Mouse (Mus musculus) neural tube, embryonic 12.5 days (tissue): ENCODE measurements around the gene Grin2b. TPM values are rescaled to one million over a fixed set of nuclear protein-coding genes. Genes with fewer than 3 reads are reported as not detected.

ENCODE experiments used
- ATAC-seq: fragments of 200-750 bp; cut with Nextera tagmentation; 2 replicates; pipeline ENCODE4 v1.8.0; 2017; ENCODE audit warnings: low read depth, mild to moderate bottlenecking, moderate TSS enrichment, moderate library complexity; ENCODE audit not compliant: low FRiP score
- H3K27ac ChIP-seq: fragments of 300-500 bp; sonication (generic); 2 replicates; pipeline ENCODE4 v1.5.1; 2016
- H3K27me3 ChIP-seq: fragments of 300-500 bp; sonication (generic); replicated peaks from 2 replicates; pipeline ENCODE4 v1.6.1; 2016; ENCODE audit warnings: mild to moderate bottlenecking
- H3K36me3 ChIP-seq: fragments of 300-500 bp; sonication (generic); 2 replicates; pipeline ENCODE4 v1.6.1; 2016; ENCODE audit warnings: mild to moderate bottlenecking
- H3K4me1 ChIP-seq: fragments of 300-500 bp; sonication (generic); 2 replicates; pipeline ENCODE4 v1.6.1; 2016
- H3K4me2 ChIP-seq: fragments of 300-500 bp; sonication (generic); replicated peaks from 2 replicates; pipeline ENCODE4 v1.6.1; 2016; ENCODE audit warnings: mild to moderate bottlenecking
- H3K4me3 ChIP-seq: fragments of 300-500 bp; sonication (generic); 2 replicates; pipeline ENCODE4 v1.5.1; 2016
- H3K9ac ChIP-seq: fragments of 300-500 bp; sonication (generic); 2 replicates; pipeline ENCODE4 v1.6.1; 2016; ENCODE audit warnings: mild to moderate bottlenecking
- H3K9me3 ChIP-seq: fragments of 300-500 bp; sonication (generic); 2 replicates; pipeline ENCODE4 v1.6.1; 2016; ENCODE audit warnings: mild to moderate bottlenecking
- WGBS: fragments of 180-500 bp; shearing (Covaris S2); methylation state at CpG from one replicate; pipeline ENCODE4 v1.1.7; 2016; 5-methylcytosine and 5-hydroxymethylcytosine counted together
- polyA plus RNA-seq: library from polyadenylated mRNA; unstranded; fragments of >200 nt; fragmentation: Nextera tagmentation; extraction: Ambion mirVana; gene quantifications from 2 replicates; pipeline ENCODE4 v1.2.1, GENCODE M21; 2016

The Grin2b gene
- polyA plus RNA-seq, 1 experiment from 2014 or later: 15.4 TPM

DNA sequence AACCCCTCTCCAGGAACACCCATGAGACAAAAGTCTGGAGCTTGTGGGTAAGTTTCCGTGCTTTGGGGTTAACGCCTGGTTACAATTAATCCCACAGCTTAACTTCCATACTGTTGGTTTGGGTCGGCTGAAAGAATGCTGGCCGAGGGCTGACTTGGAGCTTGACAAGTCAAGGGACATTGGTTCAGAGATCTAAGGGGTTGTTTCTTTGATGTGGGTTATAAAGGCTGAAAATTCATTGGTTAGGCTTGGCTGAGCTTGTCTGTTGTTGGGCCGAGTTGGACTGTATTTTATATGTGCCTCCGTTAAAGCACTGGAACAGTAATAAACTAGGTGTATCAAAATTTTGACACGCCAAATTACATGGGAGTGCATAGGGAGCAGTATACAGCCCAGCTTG is 359.6 kb downstream of the Grin2b start:
- 78% methylated on average over 7 of the region's 7 CpGs for WGBS
- H3K9ac ChIP-seq: no peak overlapping the region
- H3K27ac ChIP-seq: no peak overlapping the region
- no peaks in the 10 kb centered on the region for H3K27me3 ChIP-seq
- no peak for ATAC-seq
- no peak overlapping the region for H3K4me3 ChIP-seq
- no peaks in the 10 kb centered on the region for H3K36me3 ChIP-seq
- H3K4me1 ChIP-seq: no peaks in the 10 kb centered on the region
- H3K4me2 ChIP-seq: no peak overlapping the region
- H3K9me3 ChIP-seq: no peaks in the 10 kb centered on the region

GRCm38 (mm10) chr6:135805436-135805835 is 367.9 kb downstream of the Grin2b start:
- Histone ChIP-seq H3K9ac (no peak overlapping the region), H3K4me3 (no peak overlapping the region), H3K9me3 (no peaks in the 10 kb centered on the region), H3K4me2 (no peak overlapping the region), H3K27ac (no peak overlapping the region), H3K27me3 (no peaks in the 10 kb centered on the region), H3K36me3 (no peaks in the 10 kb centered on the region), H3K4me1 (no peaks in the 10 kb centered on the region)
- 61% methylated on average over 9 of the region's 9 CpGs for WGBS
- no peak for ATAC-seq

- Histone ChIP-seq H3K27me3 (no peaks in the 10 kb centered on the region), H3K36me3 (no peaks in the 10 kb centered on the region), H3K9me3 (no peaks in the 10 kb centered on the region), H3K27ac (no peak overlapping the region), H3K9ac (no peak overlapping the region), H3K4me3 (no peak overlapping the region), H3K4me1 (no peaks in the 10 kb centered on the region), H3K4me2 (no peak overlapping the region)
- no peak for ATAC-seq
- 74% methylated on average over 8 of the region's 8 CpGs for WGBS
Measured at GRCm38 (mm10) chr6:135799949-135800348, 373.4 kb downstream of the Grin2b start.

DNA sequence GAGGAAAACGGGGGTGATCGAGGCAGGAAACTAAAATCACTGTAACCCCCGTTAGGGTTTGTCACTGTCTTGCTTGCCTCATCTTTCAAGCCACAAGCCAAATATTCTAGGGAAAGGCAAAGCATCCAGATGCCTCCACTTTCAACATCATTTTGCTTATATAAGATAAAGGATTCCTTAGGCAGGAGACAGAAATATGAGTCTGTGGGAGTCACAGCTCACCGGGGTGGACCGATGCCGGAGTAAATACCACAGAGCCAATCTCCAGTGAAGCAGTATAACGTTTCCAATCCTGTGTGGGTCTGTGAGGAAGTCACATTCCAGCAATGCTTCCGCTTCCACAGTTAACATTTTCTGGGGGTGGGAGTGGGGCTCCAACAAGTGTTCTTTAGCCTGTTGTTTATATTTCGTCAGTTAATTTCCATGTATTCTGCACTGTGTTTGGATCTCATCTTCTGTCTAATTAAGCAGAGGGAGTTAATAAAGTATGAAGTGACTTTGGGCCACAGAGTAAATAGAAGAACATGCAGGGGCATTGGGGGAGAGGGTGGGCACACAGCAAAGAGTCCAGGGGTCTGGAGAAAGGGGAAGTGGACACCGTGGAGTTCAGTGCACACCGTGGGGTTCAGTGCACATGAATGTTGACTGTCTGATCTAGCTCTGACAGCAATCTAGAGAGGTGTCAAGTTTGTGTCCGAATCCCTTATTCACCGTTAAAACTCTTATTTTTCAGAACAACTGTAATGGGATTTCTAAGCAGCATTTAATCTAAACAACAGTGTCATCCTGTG is 374.9 kb downstream of the Grin2b start:
- Histone ChIP-seq H3K27me3 (no peaks in the 10 kb centered on the region), H3K27ac (no peak overlapping the region), H3K9me3 (no peaks in the 10 kb centered on the region), H3K4me3 (no peak overlapping the region), H3K36me3 (no peaks in the 10 kb centered on the region), H3K9ac (no peak overlapping the region), H3K4me2 (no peak overlapping the region), H3K4me1 (no peaks in the 10 kb centered on the region)
- 86% methylated on average over 13 of the region's 13 CpGs for WGBS
- ATAC-seq: no peak

GRCm38 (mm10) chr6:135797371-135798033 is 375.8 kb downstream of the Grin2b start:
- 87% methylated on average over 10 of the region's 10 CpGs for WGBS
- H3K27me3 ChIP-seq: no peaks in the 10 kb centered on the region
- no peak overlapping the region for H3K27ac ChIP-seq
- H3K9me3 ChIP-seq: no peaks in the 10 kb centered on the region
- H3K4me2 ChIP-seq: no peak overlapping the region
- no peak for ATAC-seq
- no peaks in the 10 kb centered on the region for H3K36me3 ChIP-seq
- H3K4me1 ChIP-seq: no peaks in the 10 kb centered on the region
- no peak overlapping the region for H3K4me3 ChIP-seq
- no peak overlapping the region for H3K9ac ChIP-seq

DNA sequence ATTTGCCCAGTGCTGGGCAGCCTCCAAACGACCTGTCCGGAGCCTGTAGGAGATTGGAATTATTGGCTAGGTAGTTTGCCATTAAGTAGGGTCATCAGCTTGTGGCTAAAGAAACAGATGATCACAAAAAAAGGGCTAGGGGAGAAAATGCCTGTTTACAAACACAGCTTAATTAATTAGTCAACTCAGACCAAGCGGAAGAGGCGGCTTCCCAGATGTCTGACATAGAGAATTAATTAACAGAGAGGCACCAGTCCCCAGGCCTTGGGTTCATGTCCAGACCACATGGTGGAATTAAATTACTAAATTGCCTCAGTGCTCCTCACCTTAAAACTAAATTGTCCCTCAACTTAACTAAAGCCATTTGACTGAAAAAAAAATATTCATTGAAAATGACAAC is 376.4 kb downstream of the Grin2b start:
- H3K4me1 ChIP-seq: no peaks in the 10 kb centered on the region
- no peaks in the 10 kb centered on the region for H3K9me3 ChIP-seq
- no peaks in the 10 kb centered on the region for H3K36me3 ChIP-seq
- H3K27me3 ChIP-seq: no peaks in the 10 kb centered on the region
- H3K27ac ChIP-seq: no peak overlapping the region
- no peak for ATAC-seq
- H3K9ac ChIP-seq: no peak overlapping the region
- H3K4me2 ChIP-seq: no peak overlapping the region
- 80% methylated on average over 4 of the region's 4 CpGs for WGBS
- no peak overlapping the region for H3K4me3 ChIP-seq

GRCm38 (mm10) chr6:135791412-135791811 is 381.9 kb downstream of the Grin2b start:
- Histone ChIP-seq H3K4me3 (no peak overlapping the region), H3K4me1 (no peaks in the 10 kb centered on the region), H3K9ac (no peak overlapping the region), H3K27ac (no peak overlapping the region), H3K27me3 (no peaks in the 10 kb centered on the region), H3K36me3 (no peaks in the 10 kb centered on the region), H3K9me3 (no peaks in the 10 kb centered on the region), H3K4me2 (no peak overlapping the region)
- no peak for ATAC-seq
- 93% methylated on average over 4 of the region's 4 CpGs for WGBS

GRCm38 (mm10) chr6:135789603-135790170 is 383.6 kb downstream of the Grin2b start:
- Histone ChIP-seq H3K27ac (no peak overlapping the region), H3K27me3 (no peaks in the 10 kb centered on the region), H3K9ac (no peak overlapping the region), H3K4me3 (no peak overlapping the region), H3K4me1 (no peaks in the 10 kb centered on the region), H3K4me2 (no peak overlapping the region), H3K9me3 (no peaks in the 10 kb centered on the region), H3K36me3 (no peaks in the 10 kb centered on the region)
- ATAC-seq: no peak
- WGBS: 84% methylated on average over 11 of the region's 11 CpGs

GRCm38 (mm10) chr6:135774670-135775069 is 398.6 kb downstream of the Grin2b start:
- H3K27ac ChIP-seq: no peak overlapping the region
- no peak for ATAC-seq
- H3K27me3 ChIP-seq: no peaks in the 10 kb centered on the region
- no peaks in the 10 kb centered on the region for H3K36me3 ChIP-seq
- H3K4me2 ChIP-seq: no peak overlapping the region
- H3K9ac ChIP-seq: no peak overlapping the region
- 83% methylated on average over 2 of the region's 2 CpGs for WGBS
- H3K4me1 ChIP-seq: no peaks in the 10 kb centered on the region
- no peak overlapping the region for H3K4me3 ChIP-seq
- H3K9me3 ChIP-seq: no peaks in the 10 kb centered on the region

DNA sequence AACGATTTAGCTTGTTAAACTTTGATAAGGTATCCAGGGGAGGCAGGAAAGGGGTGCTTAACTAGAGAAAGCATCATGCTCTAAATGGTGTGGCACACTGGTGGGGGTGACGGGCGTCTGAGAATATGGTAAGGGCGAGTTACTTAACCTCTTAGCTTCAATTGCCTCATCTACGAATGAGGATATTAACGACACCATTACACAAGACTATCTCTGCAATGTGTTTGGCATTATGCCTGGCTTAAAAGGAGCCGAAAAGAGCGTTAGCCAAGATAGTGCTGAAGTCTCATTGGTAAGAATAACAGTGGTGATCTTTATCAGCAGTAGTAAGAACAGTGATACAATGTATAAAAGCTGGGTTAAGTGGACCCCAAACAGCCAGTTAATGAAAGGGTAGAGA is 405.7 kb downstream of the Grin2b start:
- H3K36me3 ChIP-seq: no peaks in the 10 kb centered on the region
- no peak overlapping the region for H3K4me3 ChIP-seq
- no peak overlapping the region for H3K27ac ChIP-seq
- no peaks in the 10 kb centered on the region for H3K9me3 ChIP-seq
- H3K4me1 ChIP-seq: no peaks in the 10 kb centered on the region
- no peak overlapping the region for H3K4me2 ChIP-seq
- H3K27me3 ChIP-seq: no peaks in the 10 kb centered on the region
- no peak overlapping the region for H3K9ac ChIP-seq
- 82% methylated on average over 8 of the region's 8 CpGs for WGBS
- no peak for ATAC-seq

GRCm38 (mm10) chr6:135758735-135759134 is 414.6 kb downstream of the Grin2b start:
- no peaks in the 10 kb centered on the region for H3K27me3 ChIP-seq
- no peak overlapping the region for H3K9ac ChIP-seq
- no peak overlapping the region for H3K27ac ChIP-seq
- no peak for ATAC-seq
- no peak overlapping the region for H3K4me3 ChIP-seq
- H3K4me2 ChIP-seq: no peak overlapping the region
- H3K36me3 ChIP-seq: no peaks in the 10 kb centered on the region
- no peaks in the 10 kb centered on the region for H3K4me1 ChIP-seq
- WGBS: 46% methylated on average over 1 of the region's 1 CpGs
- H3K9me3 ChIP-seq: no peaks in the 10 kb centered on the region

- no peaks in the 10 kb centered on the region for H3K4me1 ChIP-seq
- H3K9me3 ChIP-seq: no peaks in the 10 kb centered on the region
- H3K4me3 ChIP-seq: no peak overlapping the region
- no peak overlapping the region for H3K27ac ChIP-seq
- no peak overlapping the region for H3K4me2 ChIP-seq
- WGBS: 76% methylated on average over 1 of the region's 1 CpGs
- no peak overlapping the region for H3K9ac ChIP-seq
- ATAC-seq: no peak
- H3K27me3 ChIP-seq: no peaks in the 10 kb centered on the region
- no peaks in the 10 kb centered on the region for H3K36me3 ChIP-seq
Measured at GRCm38 (mm10) chr6:135756075-135756474, 417.2 kb downstream of the Grin2b start.
